Mouse (Mus musculus): ENCODE results near the gene Cln6. TPM values are rescaled to one million over a fixed set of nuclear protein-coding genes. Genes with fewer than 3 reads are reported as not detected.

Cln6 gene
- polyA plus RNA-seq, 1 experiment = 46.5 TPM

DNA sequence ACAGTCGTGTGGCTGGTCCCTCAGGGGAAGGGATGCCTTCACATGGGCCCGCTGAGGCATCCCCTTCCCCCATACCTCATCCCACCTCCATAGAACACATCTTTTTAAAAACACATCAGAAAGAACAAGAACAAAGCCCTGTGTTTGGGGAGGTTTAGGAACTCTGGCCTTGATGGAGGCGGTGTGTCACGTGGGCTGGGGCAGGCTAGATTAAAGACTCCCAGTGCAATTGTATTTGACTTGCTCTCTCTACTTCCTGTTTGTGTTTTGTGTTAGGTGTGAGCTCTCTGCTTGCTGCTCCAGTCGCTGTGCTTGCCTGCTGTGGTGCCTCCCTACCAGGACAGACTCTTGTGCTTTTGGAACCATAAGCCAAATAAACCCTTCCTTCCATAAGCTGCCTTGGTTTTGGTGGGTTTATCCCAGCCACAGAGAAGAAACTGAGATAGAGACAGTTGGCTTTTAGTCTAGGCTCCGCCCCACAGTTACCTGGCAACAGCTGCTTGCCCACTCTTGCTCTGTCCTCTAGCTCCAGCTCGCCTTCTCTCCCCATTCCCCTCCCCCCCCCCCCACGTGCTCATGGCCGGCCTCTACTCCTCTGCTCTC lies 12.7 kb upstream of the Cln6 start:
- no peak for TF ChIP-seq GATA1 (IDR thresholded peaks at IDR 0.05; ENCODE audit: low read length)

DNA sequence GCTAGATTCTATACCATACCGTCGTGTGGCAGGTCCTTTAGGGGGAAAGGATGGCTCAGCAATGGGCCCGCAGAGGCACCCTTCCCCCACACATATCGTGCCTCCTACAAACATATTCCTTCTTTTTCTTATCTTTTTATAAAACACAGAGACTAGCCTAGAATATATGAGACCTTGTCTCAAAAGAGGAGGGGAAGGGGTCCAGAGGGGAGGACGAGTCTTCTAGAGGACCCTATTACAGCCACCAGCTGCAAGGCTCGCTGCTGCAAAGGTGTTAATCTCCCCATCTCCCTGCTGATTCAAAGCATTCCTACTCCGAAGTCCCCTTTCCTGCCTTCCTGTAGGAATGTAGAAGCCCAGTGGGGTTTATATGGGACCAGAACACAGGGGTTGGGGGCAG lies 12.1 kb upstream of the Cln6 start:
- TF ChIP-seq GATA1 (IDR thresholded peaks at IDR 0.05; ENCODE audit: low read length) = no peak

DNA sequence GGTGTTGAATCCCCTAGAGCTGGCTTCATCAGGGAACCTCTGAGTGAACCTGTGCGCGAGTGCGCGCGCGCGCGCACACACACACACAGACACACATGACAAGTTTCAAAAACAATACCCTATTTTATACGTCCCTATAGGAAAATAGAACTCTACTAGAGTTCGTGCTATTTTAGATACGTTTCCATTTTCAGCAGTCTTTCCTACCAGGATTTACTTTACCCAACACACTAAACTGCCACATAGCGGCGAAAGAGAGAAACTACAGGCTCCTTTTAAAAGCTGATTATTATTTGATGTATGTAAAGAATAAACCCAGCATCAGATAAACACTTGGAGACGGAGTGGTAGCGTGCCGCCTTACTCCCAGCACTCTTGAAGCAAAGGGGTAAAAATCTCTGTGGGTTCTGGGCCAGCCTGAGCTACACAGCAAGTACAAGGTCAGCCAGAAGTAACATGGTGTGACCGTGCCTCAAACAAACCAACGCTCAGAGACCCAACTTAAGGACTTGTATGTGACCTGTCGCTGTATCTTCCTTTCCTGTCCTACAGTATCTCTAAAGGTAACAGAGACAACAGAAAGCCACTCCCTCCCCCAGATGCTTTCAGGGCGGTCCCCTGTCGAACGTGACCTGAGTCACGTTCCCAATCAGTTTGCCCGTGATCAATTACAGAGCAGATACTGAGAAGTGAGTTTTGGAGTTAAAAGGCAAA lies 10.5 kb upstream of the Cln6 start:
- TF ChIP-seq GATA1 (IDR thresholded peaks at IDR 0.05; ENCODE audit: low read length) = peak; percentile 14

DNA sequence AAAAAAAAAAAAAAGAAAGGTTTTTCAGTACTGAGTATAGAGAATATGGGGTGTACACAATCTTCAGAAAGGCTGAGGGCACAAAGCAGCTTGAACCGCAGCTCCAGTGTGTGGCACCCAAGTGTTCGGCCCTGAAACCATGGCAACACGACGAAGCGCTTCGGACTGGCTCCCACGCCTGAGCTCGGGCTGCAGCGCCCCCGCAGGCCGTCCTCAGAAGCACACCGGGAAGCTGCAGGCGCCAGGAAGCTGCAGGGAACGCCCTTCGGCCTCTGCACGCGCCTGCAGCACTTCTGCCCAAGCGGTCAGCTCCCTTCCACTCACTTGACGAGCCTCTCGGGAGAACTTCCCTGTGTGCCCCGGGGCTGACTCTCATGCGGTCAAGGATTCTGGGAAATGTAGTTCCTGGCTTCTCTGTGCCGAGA lies 9.9 kb upstream of the Cln6 start:
- TF ChIP-seq GATA1 (IDR thresholded peaks at IDR 0.05; ENCODE audit: low read length) = no peak

DNA sequence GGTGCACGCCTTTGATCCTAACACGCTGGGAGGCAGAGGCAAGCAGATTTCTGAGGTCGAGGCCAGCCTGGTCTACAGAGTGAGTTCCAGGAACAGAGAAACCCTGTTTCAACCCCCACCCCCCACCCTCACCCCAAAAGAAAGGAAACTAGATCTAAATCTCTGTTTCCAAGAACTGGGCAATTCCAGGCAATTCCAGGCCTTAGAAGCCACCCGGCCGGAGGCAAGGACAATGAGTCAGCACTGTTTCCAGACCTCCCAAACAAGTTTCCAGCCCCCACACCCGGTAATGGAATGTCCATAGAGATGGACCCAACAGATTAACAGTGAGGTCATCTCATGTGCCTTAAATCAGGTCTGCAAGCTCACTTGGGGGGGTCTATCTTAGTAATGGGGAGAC lies 8.7 kb upstream of the Cln6 start:
- no peak for TF ChIP-seq GATA1 (IDR thresholded peaks at IDR 0.05; ENCODE audit: low read length)

DNA sequence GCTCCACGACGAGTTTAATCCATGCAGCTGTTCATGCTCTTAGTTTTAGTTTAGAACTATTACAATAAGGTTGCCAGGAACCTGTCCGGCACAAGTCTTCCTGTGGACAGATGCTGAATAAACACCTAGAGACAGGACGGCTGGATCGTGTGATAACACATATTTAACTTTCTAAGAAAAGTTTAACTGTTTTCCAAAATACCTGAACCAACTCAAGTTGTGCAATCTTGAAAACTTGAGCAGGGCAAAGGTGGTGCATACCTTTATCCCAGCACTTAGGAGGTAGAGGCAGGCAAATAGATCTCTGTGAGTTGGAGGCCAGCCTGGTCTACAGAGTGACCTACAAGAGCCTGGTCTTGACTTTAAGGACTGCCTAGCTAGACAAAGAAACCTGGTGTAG lies 3.7 kb upstream of the Cln6 start:
- no peak for TF ChIP-seq GATA1 (IDR thresholded peaks at IDR 0.05; ENCODE audit: low read length)

DNA sequence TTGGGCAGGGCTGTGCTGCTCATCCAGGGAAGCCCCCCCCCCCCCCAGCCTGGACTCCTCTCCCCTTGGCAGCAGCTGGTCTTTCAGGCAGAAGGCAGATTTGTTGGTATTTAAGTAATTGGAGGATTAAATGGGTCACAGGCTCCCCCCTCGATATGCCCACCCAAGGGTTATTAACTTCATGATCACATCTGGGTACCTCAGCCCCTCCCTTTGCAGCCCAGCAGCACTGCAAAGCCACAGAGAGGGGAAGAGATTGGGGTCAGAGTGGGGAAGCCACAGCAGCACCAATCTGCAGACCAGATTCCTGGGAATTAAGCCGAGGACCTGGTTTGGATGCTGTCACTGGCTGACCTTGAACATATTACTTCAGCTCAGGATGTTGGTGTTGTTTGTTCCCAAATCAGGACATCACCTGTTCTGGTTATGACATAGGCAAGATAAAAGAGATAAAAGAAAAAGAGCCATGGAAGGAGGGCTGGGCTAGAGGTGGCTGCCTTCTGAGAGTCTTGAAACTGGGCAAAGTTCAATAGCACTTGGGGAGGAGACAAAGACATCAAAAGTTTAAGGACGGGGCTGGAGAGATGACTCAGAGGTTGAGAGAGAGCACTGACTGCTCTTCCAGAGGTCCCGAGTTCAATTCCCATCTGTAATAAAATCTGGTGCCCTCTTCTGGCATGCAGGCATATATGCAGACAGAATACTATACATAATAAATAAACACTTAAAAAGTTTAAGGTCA lies 2.7 kb upstream of the Cln6 start:
- no peak for TF ChIP-seq GATA1 (IDR thresholded peaks at IDR 0.05; ENCODE audit: low read length)

DNA sequence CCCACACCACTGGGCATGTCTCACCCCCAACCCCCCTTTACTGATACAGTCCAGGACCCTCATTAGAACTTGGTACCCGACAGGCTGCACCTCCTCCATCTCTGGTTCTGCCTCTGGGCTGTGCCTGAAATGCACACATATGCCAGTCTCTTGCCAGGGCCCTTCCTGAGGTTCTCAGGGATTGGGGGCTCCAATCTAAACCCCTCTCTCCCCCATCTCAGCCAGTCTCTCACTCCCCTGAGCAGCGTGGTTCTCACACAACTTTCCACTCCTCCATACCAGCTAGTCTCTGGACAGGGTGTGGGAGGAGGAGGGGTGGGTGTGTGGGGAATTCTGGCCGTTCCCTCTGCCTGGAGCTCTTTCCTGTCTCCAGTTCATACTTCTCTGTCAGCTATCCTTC lies 974 bp upstream of the Cln6 start:
- TF ChIP-seq GATA1 (IDR thresholded peaks at IDR 0.05; ENCODE audit: low read length) = no peak

DNA sequence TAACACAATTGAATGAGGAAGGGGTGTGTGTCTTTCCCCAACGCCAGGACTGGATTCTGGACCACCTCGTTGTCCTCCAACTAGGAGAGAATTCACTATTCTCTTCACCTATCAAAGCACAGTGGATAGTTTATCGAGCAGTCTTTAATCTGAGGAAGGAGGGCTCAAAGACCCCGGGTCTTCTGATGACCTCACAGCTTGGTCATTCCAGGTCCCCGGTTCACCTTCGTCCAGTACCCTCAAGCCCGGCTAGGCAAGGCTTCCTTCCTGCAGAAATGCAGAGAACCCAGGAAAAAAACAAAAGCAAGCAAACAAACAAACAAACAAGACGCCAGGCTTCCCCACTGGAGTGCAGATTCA lies 459 bp upstream of the Cln6 start:
- no peak for TF ChIP-seq GATA1 (IDR thresholded peaks at IDR 0.05; ENCODE audit: low read length)

DNA sequence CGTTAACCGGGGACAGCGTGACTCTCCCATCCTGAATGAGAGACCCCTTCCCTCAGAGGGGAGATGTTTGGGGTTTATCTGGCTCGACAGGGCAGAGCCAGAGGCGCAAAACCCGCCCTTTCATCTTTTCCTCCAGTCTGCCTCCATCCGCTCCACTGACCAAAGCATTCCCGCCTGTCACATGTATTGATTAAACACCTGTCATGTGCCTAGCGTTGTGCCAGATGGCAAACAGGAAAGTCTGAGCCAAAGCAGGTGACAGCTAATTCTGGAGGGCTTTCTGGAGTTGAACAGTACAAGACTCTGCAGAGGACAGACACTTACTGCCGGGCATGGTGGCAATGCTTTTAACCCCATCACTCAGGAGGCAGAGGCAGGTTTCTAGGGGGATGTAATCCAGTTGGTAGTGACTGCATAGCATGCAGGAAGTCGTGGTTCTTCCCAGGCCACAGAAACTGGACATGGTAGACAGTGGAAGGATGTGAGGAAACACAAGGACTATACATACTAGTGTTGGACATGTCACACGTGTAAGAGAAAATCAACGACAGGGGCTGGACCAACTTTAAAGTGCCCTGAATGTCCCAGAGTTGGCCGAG lies 686 bp downstream of the Cln6 start:
- no peak for TF ChIP-seq GATA1 (IDR thresholded peaks at IDR 0.05; ENCODE audit: low read length)

DNA sequence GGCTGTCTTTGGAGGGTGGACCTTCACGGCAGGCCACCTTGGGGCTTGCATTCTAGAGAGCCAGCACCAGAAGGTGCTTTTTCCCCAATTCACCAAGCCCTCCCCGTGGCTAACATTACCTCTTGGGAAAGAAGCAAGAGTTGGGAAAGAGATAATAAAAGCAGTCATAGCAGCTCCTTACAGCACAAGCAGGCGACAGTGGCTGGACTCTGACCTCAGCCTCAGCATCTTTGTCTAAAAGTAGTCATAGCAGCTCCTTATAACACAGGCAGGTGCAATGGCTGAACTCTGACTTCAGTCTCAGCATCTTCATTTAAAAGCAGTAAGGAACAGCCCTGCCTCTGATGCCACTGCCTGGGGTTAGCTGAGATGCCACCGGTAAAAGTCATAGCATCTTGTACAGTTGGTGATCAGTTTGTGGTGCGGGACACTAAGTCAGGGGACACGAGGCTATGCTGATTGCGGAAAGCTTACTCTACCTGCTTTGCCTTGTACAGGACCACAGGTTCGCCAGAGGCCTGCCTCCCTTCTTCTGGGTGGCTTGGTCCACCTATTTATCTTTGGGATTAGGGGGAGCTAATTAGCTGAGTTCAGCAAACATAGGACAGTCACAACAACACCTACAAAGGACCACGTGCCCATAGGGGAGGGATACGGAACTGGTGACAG lies 4.9 kb downstream of the Cln6 start:
- no peak for TF ChIP-seq GATA1 (IDR thresholded peaks at IDR 0.05; ENCODE audit: low read length)

DNA sequence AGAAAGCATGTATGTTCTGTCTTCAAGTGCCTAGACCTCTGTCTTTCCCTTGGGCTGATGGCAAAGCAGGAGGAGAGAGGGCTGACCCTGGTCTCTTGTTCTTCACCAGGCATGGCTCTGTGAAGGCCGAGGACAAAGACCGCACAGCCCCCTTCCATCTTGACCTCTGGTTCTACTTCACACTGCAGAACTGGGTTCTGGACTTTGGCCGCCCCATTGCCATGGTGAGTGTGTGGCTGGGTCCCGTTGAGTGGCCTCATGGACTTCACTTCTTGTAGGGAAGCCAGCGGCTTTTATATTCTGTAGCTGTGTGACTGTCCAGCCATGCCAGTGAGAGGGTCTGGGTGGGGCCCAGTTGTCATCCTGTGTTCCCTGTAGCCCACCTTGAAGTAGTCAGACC lies 5.9 kb downstream of the Cln6 start:
- no peak for TF ChIP-seq GATA1 (IDR thresholded peaks at IDR 0.05; ENCODE audit: low read length)

DNA sequence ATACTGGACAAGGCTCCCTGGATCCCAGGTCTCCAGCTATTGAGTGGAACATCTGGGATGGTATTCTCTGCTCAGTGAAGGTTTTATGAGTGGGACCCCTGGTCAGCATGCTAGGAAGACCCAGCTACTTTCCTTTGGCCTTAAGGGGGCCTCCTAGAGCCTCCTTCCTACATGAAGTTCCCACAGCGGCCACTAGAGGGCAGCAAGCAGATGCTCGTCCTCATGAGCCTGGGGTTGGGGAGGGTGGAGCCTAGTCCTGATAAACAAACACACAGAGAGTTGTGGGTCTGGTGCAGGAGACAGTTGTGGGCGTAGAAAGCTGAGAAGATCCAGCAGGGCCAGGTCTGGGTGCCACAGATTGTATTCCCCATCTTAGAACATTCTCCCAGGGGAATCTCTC lies 9.1 kb downstream of the Cln6 start:
- no peak for TF ChIP-seq GATA1 (IDR thresholded peaks at IDR 0.05; ENCODE audit: low read length)

DNA sequence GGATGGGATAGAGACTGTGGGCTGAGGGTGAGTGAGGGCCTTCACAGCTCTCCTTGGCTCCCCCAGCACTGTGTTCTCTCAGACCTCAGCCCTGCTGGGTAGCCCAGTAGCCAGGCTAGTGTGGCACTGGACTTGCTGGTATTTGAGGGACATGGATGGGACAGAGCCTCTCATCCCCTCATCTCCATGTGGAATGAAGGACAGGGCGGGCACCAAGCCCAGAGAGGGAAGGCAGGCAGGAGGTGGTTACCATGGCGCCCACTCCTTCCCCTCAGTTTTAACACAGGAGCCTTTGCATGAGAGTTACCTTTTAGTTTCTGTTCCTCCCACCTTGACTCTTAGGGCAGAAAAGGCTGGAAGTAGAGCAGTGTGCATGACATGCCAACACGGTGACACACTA lies 10.1 kb downstream of the Cln6 start:
- no peak for TF ChIP-seq GATA1 (IDR thresholded peaks at IDR 0.05; ENCODE audit: low read length)

DNA sequence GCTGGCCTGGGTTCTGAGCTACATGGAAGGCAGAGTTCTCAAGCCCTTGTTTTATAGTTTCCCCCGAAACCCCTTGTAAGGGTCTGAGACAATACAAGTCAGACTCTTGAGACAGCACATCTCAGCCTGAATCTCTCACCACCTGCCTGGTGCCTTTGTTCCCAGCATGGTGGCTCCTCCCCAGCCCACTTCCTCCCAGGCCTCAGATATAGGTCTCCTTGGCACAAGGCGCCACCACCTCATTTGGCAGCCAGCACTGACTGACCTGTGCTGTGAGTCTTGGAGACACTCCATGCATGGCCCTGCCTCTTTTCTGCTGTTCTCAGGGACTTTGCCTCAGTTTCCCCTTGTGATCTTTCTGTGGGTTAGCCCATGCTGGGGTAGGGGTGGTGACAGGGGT lies 13.0 kb downstream of the Cln6 start:
- TF ChIP-seq GATA1 (IDR thresholded peaks at IDR 0.05; ENCODE audit: low read length) = no peak

DNA sequence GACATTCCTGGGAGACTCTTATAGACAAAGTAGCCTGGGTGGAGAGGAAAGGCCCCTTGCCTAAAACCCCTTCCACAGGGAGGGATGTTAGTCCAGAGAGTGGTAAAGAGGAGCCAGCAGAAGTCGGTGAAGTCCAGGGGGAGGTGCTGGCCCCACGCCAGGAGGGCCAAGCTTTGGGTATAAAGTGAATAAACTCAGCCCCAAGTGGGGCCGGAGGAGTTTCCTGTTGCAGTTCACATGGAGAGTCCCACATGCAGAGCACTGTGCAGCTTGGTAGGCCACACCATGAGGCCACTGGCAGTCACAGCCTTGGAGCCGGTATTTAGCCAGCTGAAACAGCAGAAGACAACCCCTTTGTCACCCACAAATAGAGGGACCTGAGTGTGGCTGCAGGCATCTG lies 15.9 kb downstream of the Cln6 start:
- TF ChIP-seq GATA1 (IDR thresholded peaks at IDR 0.05; ENCODE audit: low read length) = no peak

Data from G1E-ER4 (cell line).